In the genomic region with DNA sequence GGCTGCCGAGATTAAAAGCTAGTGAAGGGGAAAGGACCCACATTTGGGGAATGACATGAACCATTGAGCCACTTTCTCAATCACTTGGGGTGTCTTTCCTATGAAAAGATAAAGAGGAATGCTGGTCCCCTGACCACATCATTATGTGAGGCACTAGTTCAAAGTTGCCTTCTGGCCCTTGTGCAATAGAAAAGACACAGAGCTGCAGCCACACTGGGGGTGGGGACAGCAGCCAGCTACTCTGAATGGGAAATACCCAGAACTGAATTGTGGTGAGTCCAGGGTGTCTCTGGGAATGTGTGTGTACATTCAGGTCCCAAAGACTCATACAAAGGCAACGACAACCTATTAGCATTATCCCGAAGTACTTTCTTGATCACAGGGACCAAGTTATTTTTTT, we compare ENCODE assay signal across 20 mouse cellular contexts.
"Had no signal": no experiment of that assay in that cellular context is flagged by ENCODE, and none has a peak within 500 bp of the region (broad histone marks: within the 10 kb centered on the region; RNA-seq: fewer than 3 reads in every experiment).

No protein-coding gene starts in this region.

- H3K27ac ChIP-seq: intestine, embryonic 15.5 days; kidney, embryonic 15.5 days; limb, embryonic 13.5 days; liver, embryonic 13.5 days; midbrain, embryonic 10.5 days; midbrain, embryonic 15.5 days; neural tube, embryonic 12.5 days; neural tube, embryonic 15.5 days; stomach, postnatal 0 days had no signal

- H3K36me3 ChIP-seq: intestine, embryonic 15.5 days; kidney, embryonic 15.5 days; limb, embryonic 13.5 days; liver, embryonic 13.5 days; midbrain, embryonic 10.5 days; midbrain, embryonic 15.5 days; neural tube, embryonic 12.5 days; neural tube, embryonic 15.5 days had no signal

- H3K9me3 ChIP-seq: intestine, embryonic 15.5 days; kidney, embryonic 15.5 days; limb, embryonic 13.5 days; liver, embryonic 13.5 days; midbrain, embryonic 10.5 days; midbrain, embryonic 15.5 days; neural tube, embryonic 12.5 days; neural tube, embryonic 15.5 days had no signal

- DNase-seq: kidney, adult 11 months; kidney, adult 8-10 months; kidney, postnatal 10 days; kidney, postnatal 36 days; left cerebral cortex, postnatal 4 days; liver, embryonic 13.5 days; right cerebral cortex, postnatal 14 days; right cerebral cortex, postnatal 4 days; thymus, adult 2 months; thymus, postnatal 14 days; thymus, postnatal 4 days had no signal

- H3K4me2 ChIP-seq: intestine, embryonic 15.5 days; kidney, embryonic 15.5 days; limb, embryonic 13.5 days; liver, embryonic 13.5 days; midbrain, embryonic 15.5 days; neural tube, embryonic 12.5 days; neural tube, embryonic 15.5 days had no signal

- H3K9ac ChIP-seq: intestine, embryonic 15.5 days; kidney, embryonic 15.5 days; limb, embryonic 13.5 days; liver, embryonic 13.5 days; midbrain, embryonic 15.5 days; neural tube, embryonic 12.5 days; neural tube, embryonic 15.5 days had no signal

- ATAC-seq: intestine, embryonic 15.5 days; midbrain, embryonic 15.5 days had no signal

- H3K4me1 ChIP-seq: intestine, embryonic 15.5 days; kidney, embryonic 15.5 days; liver, embryonic 13.5 days; megakaryocyte, embryonic 14.5 days; neural tube, embryonic 12.5 days; neural tube, embryonic 15.5 days had no signal

- H3K4me3 ChIP-seq: intestine, embryonic 15.5 days; kidney, embryonic 15.5 days; limb, embryonic 13.5 days; liver, embryonic 13.5 days; megakaryocyte, embryonic 14.5 days; midbrain, embryonic 10.5 days; midbrain, embryonic 15.5 days; neural tube, embryonic 12.5 days; neural tube, embryonic 15.5 days had no signal

- H3K27me3 ChIP-seq: intestine, embryonic 15.5 days; liver, embryonic 13.5 days; midbrain, embryonic 15.5 days; neural tube, embryonic 12.5 days; neural tube, embryonic 15.5 days had no signal
